Mouse (Mus musculus) MEL (cell line): ENCODE measurements around the gene Icam1. TPM values are rescaled to one million over a fixed set of nuclear protein-coding genes. Genes with fewer than 3 reads are reported as not detected.

ENCODE experiments used
- DNase-seq: peaks from one replicate; pipeline ENCODE4 v3.0.0; 2011; ENCODE audit warnings: low read depth, low spot score
- H3K27ac ChIP-seq: 2 replicates; pipeline ENCODE4 v1.5.1; 2012; ENCODE audit warnings: low read depth, mild to moderate bottlenecking, control low read depth, low read length, moderate library complexity; ENCODE audit not compliant: control insufficient read depth
- H3K27me3 ChIP-seq, 2 experiments: fragments of 150-350 bp in 1 of 2; sonication (generic) in 1 of 2; 2 replicates each; pipeline ENCODE4 v1.6.1; 2012; ENCODE audit warnings: low read length in 2 of 2, mild to moderate bottlenecking in 2 of 2, improper control_type of control experiment in 1 of 2, moderate library complexity in 1 of 2; ENCODE audit not compliant: insufficient read depth in 2 of 2, control insufficient read depth in 1 of 2
- H3K36me3 ChIP-seq, 2 experiments: 2 replicates each; pipeline ENCODE4 v1.6.1; 2012 to 2014; ENCODE audit warnings: low read length in 2 of 2, improper control_type of control experiment in 1 of 2, inconsistent platforms in 1 of 2, mild to moderate bottlenecking in 1 of 2; ENCODE audit not compliant: insufficient read depth in 2 of 2, control insufficient read depth in 1 of 2
- H3K4me1 ChIP-seq, 2 experiments: fragments of 150-350 bp in 1 of 2; sonication (generic) in 1 of 2; 2 replicates each; pipeline ENCODE4 v1.6.1; 2012; ENCODE audit warnings: low read length in 2 of 2, improper control_type of control experiment in 1 of 2, mild to moderate bottlenecking in 1 of 2; ENCODE audit not compliant: insufficient read depth in 2 of 2, control insufficient read depth in 1 of 2
- H3K4me3 ChIP-seq, 2 experiments: fragments of 150-350 bp in 1 of 2; sonication (generic) in 1 of 2; 2 replicates each; pipeline ENCODE4 v1.5.1; 2012; ENCODE audit warnings: low read depth in 2 of 2, low read length in 2 of 2, mild to moderate bottlenecking in 2 of 2, moderate library complexity in 2 of 2, control low read depth in 1 of 2, improper control_type of control experiment in 1 of 2; ENCODE audit not compliant: control insufficient read depth in 1 of 2, insufficient read depth in 1 of 2
- H3K79me2 ChIP-seq: 2 replicates; pipeline ENCODE4 v1.6.1; 2012; ENCODE audit warnings: mild to moderate bottlenecking, low read length, moderate library complexity; ENCODE audit not compliant: control insufficient read depth, poor library complexity, insufficient read depth
- H3K9ac ChIP-seq: 2 replicates; pipeline ENCODE4 v1.6.1; 2012; ENCODE audit warnings: low read depth, mild to moderate bottlenecking, control low read depth, low read length, moderate library complexity; ENCODE audit not compliant: control insufficient read depth, poor library complexity, severe bottlenecking
- H3K9me3 ChIP-seq: fragments of 150-350 bp; sonication (generic); replicated peaks from 2 replicates; pipeline ENCODE4 v1.6.1; 2012; ENCODE audit warnings: mild to moderate bottlenecking, low read length, improper control_type of control experiment, moderate library complexity; ENCODE audit not compliant: insufficient read depth
- BHLHE40 ChIP-seq: IDR thresholded peaks from 2 replicates; pipeline ENCODE4 v1.6.1; 2012; ENCODE audit warnings: low read depth, mild to moderate bottlenecking, inconsistent platforms, low read length, improper control_type of control experiment, borderline replicate concordance
- CHD1 ChIP-seq: IDR thresholded peaks from 2 replicates; pipeline ENCODE4 v1.6.1; 2012; ENCODE audit warnings: low read depth, mild to moderate bottlenecking, inconsistent platforms, low read length, improper control_type of control experiment
- CHD2 ChIP-seq: IDR thresholded peaks from 2 replicates; pipeline ENCODE4 v1.6.1; 2011; ENCODE audit warnings: low read length, improper control_type of control experiment
- CTCF ChIP-seq, 3 experiments: IDR thresholded peaks in 2 of 3; conservative IDR thresholded peaks in 1 of 3; 2 replicates each; pipeline ENCODE4 v1.5.1; 2011 to 2012; ENCODE audit warnings: low read length in 3 of 3, low read depth in 2 of 3, mild to moderate bottlenecking in 2 of 3, improper control_type of control experiment in 1 of 3, inconsistent platforms in 1 of 3, mixed read lengths in 1 of 3, moderate library complexity in 1 of 3; ENCODE audit not compliant: control insufficient read depth in 1 of 3, insufficient read depth in 1 of 3, poor library complexity in 1 of 3, severe bottlenecking in 1 of 3
- E2F4 ChIP-seq: IDR thresholded peaks from 2 replicates; pipeline ENCODE4 v1.6.1; 2011; ENCODE audit warnings: low read depth, low read length, improper control_type of control experiment, borderline replicate concordance
- ELF1 ChIP-seq: IDR thresholded peaks from 2 replicates; pipeline ENCODE4 v1.6.1; 2014; ENCODE audit warnings: low read depth, mild to moderate bottlenecking, inconsistent platforms, low read length, improper control_type of control experiment, moderate library complexity
- EP300 ChIP-seq, 2 experiments: IDR thresholded peaks; 2 replicates each; pipeline ENCODE4 v1.6.1; 2011; ENCODE audit warnings: improper control_type of control experiment in 2 of 2, low read length in 2 of 2, low read depth in 1 of 2, mild to moderate bottlenecking in 1 of 2
- ETS1 ChIP-seq: IDR thresholded peaks from 2 replicates; pipeline ENCODE4 v1.6.1; 2012; ENCODE audit warnings: low read depth, mild to moderate bottlenecking, inconsistent platforms, low read length, improper control_type of control experiment, moderate library complexity
- GABPA ChIP-seq: IDR thresholded peaks from 2 replicates; pipeline ENCODE4 v1.6.1; 2012; ENCODE audit warnings: low read depth, mild to moderate bottlenecking, inconsistent platforms, low read length, improper control_type of control experiment, moderate library complexity
- GATA1 ChIP-seq: IDR thresholded peaks from 2 replicates; pipeline ENCODE4 v1.6.1; 2011; ENCODE audit warnings: low read depth, low read length, improper control_type of control experiment
- HCFC1 ChIP-seq: IDR thresholded peaks from 2 replicates; pipeline ENCODE4 v1.6.1; 2012; ENCODE audit warnings: low read depth, mild to moderate bottlenecking, inconsistent platforms, low read length, improper control_type of control experiment, moderate library complexity
- KAT2A ChIP-seq: conservative IDR thresholded peaks from 2 replicates; pipeline ENCODE4 v1.6.1; 2012; ENCODE audit warnings: low read depth, low read length, improper control_type of control experiment, inconsistent platforms
- MAFK ChIP-seq: IDR thresholded peaks from 2 replicates; pipeline ENCODE4 v1.6.1; 2011; ENCODE audit warnings: low read depth, mild to moderate bottlenecking, low read length, improper control_type of control experiment, borderline replicate concordance
- MAX ChIP-seq: IDR thresholded peaks from 2 replicates; pipeline ENCODE4 v1.6.1; 2011; ENCODE audit warnings: low read length, improper control_type of control experiment
- MAZ ChIP-seq: IDR thresholded peaks from 2 replicates; pipeline ENCODE4 v1.6.1; 2012; ENCODE audit warnings: low read depth, mild to moderate bottlenecking, inconsistent platforms, low read length, improper control_type of control experiment
- MEF2A ChIP-seq: IDR thresholded peaks from 2 replicates; pipeline ENCODE4 v1.6.1; 2014; ENCODE audit warnings: low read depth, mild to moderate bottlenecking, inconsistent platforms, low read length, improper control_type of control experiment; ENCODE audit not compliant: poor library complexity, insufficient replicate concordance, severe bottlenecking; ENCODE audit errors: extremely low read depth
- MXI1 ChIP-seq: IDR thresholded peaks from 2 replicates; pipeline ENCODE4 v1.6.1; 2011; ENCODE audit warnings: mild to moderate bottlenecking, low read depth, low read length, improper control_type of control experiment
- MYB ChIP-seq: IDR thresholded peaks from 2 replicates; pipeline ENCODE4 v1.6.1; 2011; ENCODE audit warnings: mild to moderate bottlenecking, low read depth, low read length, improper control_type of control experiment
- MYC ChIP-seq: IDR thresholded peaks from 2 replicates; pipeline ENCODE4 v1.6.1; 2011; ENCODE audit warnings: low read depth, mild to moderate bottlenecking, low read length, improper control_type of control experiment, moderate library complexity
- NELFE ChIP-seq: IDR thresholded peaks from 2 replicates; pipeline ENCODE4 v1.6.1; 2011; ENCODE audit warnings: low read depth, low read length, improper control_type of control experiment
- NRF1 ChIP-seq: IDR thresholded peaks from 2 replicates; pipeline ENCODE4 v1.6.1; 2014; ENCODE audit warnings: low read depth, mild to moderate bottlenecking, inconsistent platforms, low read length, improper control_type of control experiment, moderate library complexity; ENCODE audit not compliant: poor library complexity, insufficient read depth, severe bottlenecking
- POLR2A ChIP-seq, 2 experiments: IDR thresholded peaks; 2 replicates each; pipeline ENCODE4 v1.6.1; 2011 to 2012; ENCODE audit warnings: low read length in 2 of 2, mild to moderate bottlenecking in 2 of 2, control low read depth in 1 of 2, improper control_type of control experiment in 1 of 2, low read depth in 1 of 2, moderate library complexity in 1 of 2; ENCODE audit not compliant: control insufficient read depth in 1 of 2, insufficient read depth in 1 of 2, poor library complexity in 1 of 2
- POLR2AphosphoS2 ChIP-seq: IDR thresholded peaks from 2 replicates; pipeline ENCODE4 v1.6.1; 2011; ENCODE audit warnings: low read length, improper control_type of control experiment
- POLR2AphosphoS5 ChIP-seq: IDR thresholded peaks from 2 replicates; pipeline ENCODE4 v1.6.1; 2012; ENCODE audit warnings: low read depth, borderline replicate concordance, mild to moderate bottlenecking, inconsistent platforms, low read length, moderate library complexity, mixed read lengths
- RAD21 ChIP-seq: IDR thresholded peaks from 2 replicates; pipeline ENCODE4 v1.6.1; 2011; ENCODE audit warnings: mild to moderate bottlenecking, low read depth, low read length, improper control_type of control experiment
- RCOR1 ChIP-seq: IDR thresholded peaks from 2 replicates; pipeline ENCODE4 v1.6.1; 2012; ENCODE audit warnings: low read depth, mild to moderate bottlenecking, inconsistent platforms, low read length, improper control_type of control experiment
- SIN3A ChIP-seq: IDR thresholded peaks from 2 replicates; pipeline ENCODE4 v1.6.1; 2012; ENCODE audit warnings: low read length, improper control_type of control experiment, inconsistent platforms
- SMC3 ChIP-seq: IDR thresholded peaks from 2 replicates; pipeline ENCODE4 v1.6.1; 2011; ENCODE audit warnings: low read depth, low read length, improper control_type of control experiment
- TAL1 ChIP-seq: IDR thresholded peaks from 2 replicates; pipeline ENCODE4 v1.6.1; 2012; ENCODE audit warnings: mild to moderate bottlenecking, inconsistent platforms, low read length, moderate library complexity, mixed read lengths
- TBP ChIP-seq: IDR thresholded peaks from 2 replicates; pipeline ENCODE4 v1.8.0; 2011; ENCODE audit warnings: low read depth, low read length, improper control_type of control experiment
- TCF12 ChIP-seq: IDR thresholded peaks from 2 replicates; pipeline ENCODE4 v1.6.1; 2014; ENCODE audit warnings: low read depth, mild to moderate bottlenecking, inconsistent platforms, low read length, improper control_type of control experiment, moderate library complexity
- UBTF ChIP-seq: IDR thresholded peaks from 2 replicates; pipeline ENCODE4 v1.6.1; 2012; ENCODE audit warnings: low read depth, mild to moderate bottlenecking, inconsistent platforms, low read length, improper control_type of control experiment, moderate library complexity, borderline replicate concordance; ENCODE audit not compliant: insufficient read depth
- USF2 ChIP-seq, 2 experiments: IDR thresholded peaks; 2 replicates each; pipeline ENCODE4 v1.6.1; 2011 to 2012; ENCODE audit warnings: improper control_type of control experiment in 2 of 2, low read length in 2 of 2, borderline replicate concordance in 1 of 2, inconsistent platforms in 1 of 2, low read depth in 1 of 2, mild to moderate bottlenecking in 1 of 2; ENCODE audit not compliant: insufficient read depth in 1 of 2
- ZC3H11A ChIP-seq: IDR thresholded peaks from 2 replicates; pipeline ENCODE4 v1.6.1; 2012; ENCODE audit warnings: low read depth, mild to moderate bottlenecking, inconsistent platforms, low read length, improper control_type of control experiment
- ZKSCAN1 ChIP-seq: IDR thresholded peaks from 2 replicates; pipeline ENCODE4 v1.6.1; 2012; ENCODE audit warnings: low read depth, mild to moderate bottlenecking, inconsistent platforms, low read length, improper control_type of control experiment, moderate library complexity
- ZMIZ1 ChIP-seq: IDR thresholded peaks from 2 replicates; pipeline ENCODE4 v1.6.1; 2012; ENCODE audit warnings: low read depth, mild to moderate bottlenecking, inconsistent platforms, low read length, improper control_type of control experiment, moderate library complexity
- ZNF384 ChIP-seq: IDR thresholded peaks from 2 replicates; pipeline ENCODE4 v1.6.1; 2012; ENCODE audit warnings: low read depth, mild to moderate bottlenecking, inconsistent platforms, low read length, improper control_type of control experiment
- polyA plus RNA-seq, 2 experiments: library from polyadenylated mRNA; stranded (reverse) in 1 of 2; unstranded in 1 of 2; fragments of >175 nt in 1 of 2; fragments of >200 nt in 1 of 2; gene quantifications; 2 replicates each; pipeline versions ENCODE4 v1.2.1 to v1.2.4; 2012; ENCODE audit warnings: low replicate concordance in 2 of 2, low read depth in 1 of 2; ENCODE audit not compliant: insufficient read length in 2 of 2, insufficient read depth in 1 of 2, missing spikeins in 1 of 2
- total RNA-seq: library from RNA; depleted of rRNA; stranded (reverse); fragments of 300-350 nt; gene quantifications from 2 replicates; pipeline ENCODE4 v1.2.3, GENCODE M21; 2012

Gene Icam1
- total and polyA plus RNA-seq, 3 experiments = 26.0 to 31.0 TPM; not detected in 1

GRCm38 (mm10) chr9:21043563-21043962, 27.8 kb downstream of the Icam1 start:
- peak overlapping the region; percentile 19 for H3K27ac ChIP-seq
- H3K9ac ChIP-seq = peak overlapping the region; percentile 3; the same call in 1 of the 2 replicates
- TF ChIP-seq MAX (peak; percentile 57; the same call in 1 of the 2 replicates), TBP (peak; percentile 77), MAZ (peak; percentile 95), CHD1 (no peak), RCOR1 (peak; percentile 89), GATA1 (peak; percentile 88), ZC3H11A (no peak), POLR2AphosphoS5 (peak; percentile 80; the same call in 1 of the 2 replicates), KAT2A (no peak), RAD21 (no peak), BHLHE40 (no peak), NELFE (peak; percentile 34; the same call in 1 of the 2 replicates), MEF2A (no peak), CTCF (IDR thresholded peaks at IDR 0.05 in 2 of 3, conservative IDR thresholded peaks at IDR 0.05 in 1 of 3; ENCODE audit: control insufficient read depth in 1 of 3, insufficient read depth in 1 of 3, low read depth in 2 of 3, low read length in 3 of 3, poor library complexity in 1 of 3, severe bottlenecking in 1 of 3) (no peak), UBTF (no peak), NRF1 (no peak), MYC (peak; percentile 65), ZKSCAN1 (no peak), ZNF384 (peak; percentile 50; the same call in 1 of the 2 replicates), ZMIZ1 (no peak), POLR2AphosphoS2 (no peak), TAL1 (peak; percentile 78), TCF12 (peak; percentile 70), ELF1 (peak; percentile 57; the same call in 1 of the 2 replicates), E2F4 (no peak), SMC3 (no peak), EP300 (IDR thresholded peaks at IDR 0.05; ENCODE audit: low read depth in 1 of 2, low read length in 2 of 2) (peak; percentile 88), GABPA (no peak), MXI1 (peak; percentile 55; the same call in 1 of the 2 replicates), USF2 (IDR thresholded peaks at IDR 0.05; ENCODE audit: borderline replicate concordance in 1 of 2, insufficient read depth in 1 of 2, low read depth in 1 of 2, low read length in 2 of 2) (no peak), HCFC1 (peak; percentile 64; the same call in 1 of the 2 replicates), POLR2A (IDR thresholded peaks at IDR 0.05; ENCODE audit: control insufficient read depth in 1 of 2, insufficient read depth in 1 of 2, low read depth in 1 of 2, low read length in 2 of 2, poor library complexity in 1 of 2) (peak in 1 of 2 experiments; percentile 46; a peak in 1 of 4 replicates), MAFK (no peak), MYB (0 out of 2 replicates have a peak, but pooled peaks have one; percentile 40), ETS1 (peak; percentile 36; the same call in 1 of the 2 replicates), SIN3A (peak; percentile 78), CHD2 (no peak)

More at GRCm38 (mm10) chr9:21043563-21043962, 27.8 kb downstream of the Icam1 start:
- DNase-seq = peak; percentile 94
- Histone ChIP-seq H3K27me3 (no peaks in the 10 kb centered on the region), H3K4me3 (no peak overlapping the region), H3K9me3 (no peaks in the 10 kb centered on the region), H3K79me2 (no peaks in the 10 kb centered on the region), H3K36me3 (peaks cover 0 to 46% of the 10 kb centered on the region in 2 experiments; a peak in 2 of 4 replicates), H3K4me1 (peaks cover 29 to 51% of the 10 kb centered on the region in 2 experiments)
